Mouse (Mus musculus): ENCODE measurements at regions not wholly inside any gene's neighbourhood (a gene's known extent, or its start where the extent isn't known, plus 50 kb on each side); places are given as distances from the start of the nearest gene placed in this dataset.

- no peak for TF ChIP-seq CTCF (IDR thresholded peaks at IDR 0.05)
- TF ChIP-seq EP300 (IDR thresholded peaks at IDR 0.05): no peak
These were observed 69.6 kb upstream of the Rps6ka3 start for GRCm38 (mm10) chrX:159140554-159140953.

Measured in lung, postnatal 0 days (tissue).